In the genomic region with DNA sequence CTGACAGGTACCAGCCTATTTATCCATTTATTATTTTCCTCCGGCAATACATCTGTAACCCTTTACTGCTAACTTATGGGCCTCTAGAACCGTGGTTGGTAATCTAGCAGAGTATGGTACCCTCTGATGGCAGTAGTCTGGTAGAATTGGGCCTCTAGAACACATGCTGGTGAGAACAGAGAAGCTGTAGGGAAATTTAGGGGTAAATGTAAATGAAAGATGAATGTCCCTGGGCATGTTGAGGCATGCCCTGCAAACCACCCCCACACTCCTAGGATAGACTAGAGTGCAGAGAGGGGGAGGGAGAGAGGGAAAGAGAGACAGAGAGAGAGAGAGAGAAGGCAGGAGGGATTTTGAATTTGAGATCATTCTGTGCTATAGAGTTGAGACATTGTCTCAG, we compare ENCODE assay signal across 7 mouse cellular contexts. TPM values are rescaled to one million over a fixed set of nuclear protein-coding genes. Genes with fewer than 3 reads are reported as not detected.
A peak's percentile ranks its signal among the peaks of the same experiment; 100 is the strongest.
DNase-seq lines count a peak whose midpoint lies in the region; ATAC-seq and TF ChIP-seq lines count a peak whose summit lies in the region.

No protein-coding gene starts in this region.

- H3K4me1 ChIP-seq in forebrain, embryonic 13.5 days: peaks cover 46% of the 10 kb centered on the region
- H3K4me1 ChIP-seq in liver, embryonic 13.5 days (replicated peaks): peaks cover 57% of the 10 kb centered on the region

- no peak overlapping the region for H3K27ac ChIP-seq in forebrain, embryonic 13.5 days
- peak overlapping the region; percentile 63 for H3K27ac ChIP-seq in liver, embryonic 13.5 days

- H3K4me3 ChIP-seq in C2C12 (ENCODE audit: insufficient read depth, poor library complexity, severe bottlenecking): peak overlapping the region; percentile 43
- peak overlapping the region; percentile 61 for H3K4me3 ChIP-seq in forebrain, embryonic 13.5 days
- peak overlapping the region; percentile 68 for H3K4me3 ChIP-seq in liver, embryonic 13.5 days (replicated peaks)

- H3K27me3 ChIP-seq in C2C12 (ENCODE audit: control insufficient read depth, insufficient read depth, insufficient read length): no peaks in the 10 kb centered on the region
- no peaks in the 10 kb centered on the region for H3K27me3 ChIP-seq in forebrain, embryonic 13.5 days
- H3K27me3 ChIP-seq in liver, embryonic 13.5 days: no peaks in the 10 kb centered on the region

- no peaks in the 10 kb centered on the region for H3K9me3 ChIP-seq in forebrain, embryonic 13.5 days (replicated peaks)
- no peaks in the 10 kb centered on the region for H3K9me3 ChIP-seq in liver, embryonic 13.5 days (replicated peaks)

- H3K9ac ChIP-seq in forebrain, embryonic 13.5 days: peak overlapping the region; percentile 70
- H3K9ac ChIP-seq in liver, embryonic 13.5 days: peak overlapping the region; percentile 77

- peak overlapping the region; percentile 12 for H3ac ChIP-seq in C2C12 (ENCODE audit: control insufficient read depth, insufficient read length, low read depth)

- no peak for TF ChIP-seq CTCF in C2C12 (IDR thresholded peaks at IDR 0.05; ENCODE audit: control insufficient read depth, insufficient read depth, insufficient read length)

- H3K36me3 ChIP-seq in C2C12 (ENCODE audit: control insufficient read depth, insufficient read depth): peaks cover 17% of the 10 kb centered on the region
- peaks cover 21% of the 10 kb centered on the region for H3K36me3 ChIP-seq in forebrain, embryonic 13.5 days (ENCODE audit: poor library complexity, severe bottlenecking)
- peaks cover 20% of the 10 kb centered on the region for H3K36me3 ChIP-seq in liver, embryonic 13.5 days

- 43% methylated on average over 2 of the region's 2 CpGs for WGBS in forebrain, embryonic 13.5 days
- WGBS in liver, embryonic 13.5 days (ENCODE audit: insufficient replicate concordance): 48% methylated on average over 2 of the region's 2 CpGs

- H3K79me3 ChIP-seq in C2C12 (ENCODE audit: low read depth): peaks cover 2% of the 10 kb centered on the region

- peak overlapping the region; percentile 73 for H3K4me2 ChIP-seq in forebrain, embryonic 13.5 days
- peak overlapping the region; percentile 80 for H3K4me2 ChIP-seq in liver, embryonic 13.5 days

- ATAC-seq in forebrain, embryonic 13.5 days: no peak
- no peak for ATAC-seq in liver, embryonic 13.5 days (ENCODE audit: low read depth)

- peak; percentile 26 for DNase-seq in 3T3-L1 (ENCODE audit: low read depth, low spot score)
- no peak for DNase-seq in liver, embryonic 13.5 days
- DNase-seq in testis, postnatal 10 days (ENCODE audit: low spot score): no peak
- DNase-seq in embryo, embryonic 10 days (ENCODE audit: low spot score): no peak
- DNase-seq in right cerebral cortex, postnatal 25 days: no peak

- peaks cover 14% of the 10 kb centered on the region for H3K79me2 ChIP-seq in C2C12 (ENCODE audit: control insufficient read depth, insufficient read depth)

TF ChIP-seq in C2C12, 6 proteins besides CTCF, POLR2A, EP300 and RAD21:
- TF ChIP-seq USF1 (IDR thresholded peaks at IDR 0.05; ENCODE audit: low read depth): no peak
- no peak for TF ChIP-seq MAX (IDR thresholded peaks at IDR 0.05)
- TF ChIP-seq CEBPB (IDR thresholded peaks at IDR 0.05; ENCODE audit: low read depth): no peak
- TF ChIP-seq FOSL1 (IDR thresholded peaks at IDR 0.05; ENCODE audit: insufficient read depth, low read length, poor library complexity, severe bottlenecking): no peak
- TF ChIP-seq MYOD1 (IDR thresholded peaks at IDR 0.05; ENCODE audit: control insufficient read depth, insufficient read length, low read depth): no peak
- TF ChIP-seq MYOG (IDR thresholded peaks at IDR 0.05; ENCODE audit: control insufficient read depth, extremely low read depth, insufficient read length): no peak

RNA-seq across cellular contexts. Expression of a gene that starts 0.8 kb away (rescaled TPM):
- 27.9 TPM for polyA plus RNA-seq in C2C12 (2012; fragmentation: generic; extraction: Trizol)
- polyA plus RNA-seq in forebrain, embryonic 13.5 days (2015; fragmentation: Nextera tagmentation; extraction: Ambion mirVana): 68.6 and 68.9 TPM in 2 replicates
- 14.9 and 15.8 TPM in 2 replicates for polyA plus RNA-seq in liver, embryonic 13.5 days (2015; fragmentation: Nextera tagmentation; extraction: Ambion mirVana)

RNA-seq across cellular contexts. Expression of a gene that starts 19.7 kb away (rescaled TPM):
- polyA plus RNA-seq in C2C12 (2012; fragmentation: generic; extraction: Trizol): not detected
- polyA plus RNA-seq in forebrain, embryonic 13.5 days (2015; fragmentation: Nextera tagmentation; extraction: Ambion mirVana): not detected in 2 replicates
- polyA plus RNA-seq in liver, embryonic 13.5 days (2015; fragmentation: Nextera tagmentation; extraction: Ambion mirVana): 0.07 and 0.08 TPM in 2 replicates

RNA-seq across cellular contexts. Expression of a gene that starts 30.9 kb away (rescaled TPM):
- not detected for polyA plus RNA-seq in C2C12 (2012; fragmentation: generic; extraction: Trizol)
- polyA plus RNA-seq in forebrain, embryonic 13.5 days (2015; fragmentation: Nextera tagmentation; extraction: Ambion mirVana): 45.3 and 56.9 TPM in 2 replicates
- 0.22 and 0.56 TPM in 2 replicates for polyA plus RNA-seq in liver, embryonic 13.5 days (2015; fragmentation: Nextera tagmentation; extraction: Ambion mirVana)

Comparison
In these comparisons a context has a peak if more than half of its experiments do, and no peak if none do; other contexts are left out.
1. RNA of a gene that starts 30.9 kb away (polyA plus RNA-seq): 45.3 to 56.9 TPM in forebrain, embryonic 13.5 days; 0.22 to 0.56 TPM in liver, embryonic 13.5 days and not detected in C2C12 (single experiment); every median in the first group is over 10 times any median in the second.
2. Peak in every context shown above with its lines, with median percentiles within 50 percentile points of each other: H3K4me3 ChIP-seq.